Mouse (Mus musculus): Measurements from ENCODE around the gene Slc16a7. TPM values are rescaled to one million over a fixed set of nuclear protein-coding genes. Genes with fewer than 3 reads are reported as not detected.

Gene Slc16a7
- polyA plus RNA-seq, 1 experiment: 2.4 TPM

DNA sequence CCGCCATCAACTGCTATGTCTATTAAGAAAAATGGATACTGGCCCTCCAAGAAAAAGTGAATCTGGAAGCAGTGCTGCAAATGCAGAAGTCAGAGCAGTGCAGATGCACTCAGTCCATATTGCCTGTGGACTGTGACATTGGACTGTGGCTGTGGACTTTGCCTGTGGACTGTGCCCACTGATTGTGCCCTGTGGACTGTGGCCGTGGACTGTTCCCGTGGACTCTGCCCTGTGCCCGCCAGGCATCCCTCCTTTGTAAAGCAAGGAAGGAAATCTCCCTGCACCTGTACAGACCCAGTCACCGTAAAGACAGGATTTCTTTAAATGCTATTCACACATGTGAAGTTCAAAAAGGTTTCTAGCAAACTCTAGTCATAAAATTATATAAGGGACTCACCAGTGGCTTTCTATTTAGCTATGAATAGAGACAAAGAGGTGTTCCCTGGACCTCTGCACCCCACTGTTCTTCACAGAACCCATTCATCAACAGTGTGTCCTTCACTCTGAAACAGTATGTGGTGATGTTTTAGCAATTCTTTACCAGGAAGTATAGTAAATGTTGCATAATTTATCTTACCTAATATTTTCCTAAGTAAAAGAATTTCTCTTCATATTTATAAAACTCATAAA, 114.6 kb downstream of the Slc16a7 start:
- 97% methylated on average over 5 of the region's 5 CpGs for WGBS
- Histone ChIP-seq H3K27me3 (ENCODE audit: control insufficient read depth, insufficient read depth, low read length) (no peaks in the 10 kb centered on the region), H3K36me3 (ENCODE audit: control insufficient read depth, insufficient read depth, low read length) (no peaks in the 10 kb centered on the region), H3K27ac (ENCODE audit: control insufficient read depth, insufficient read depth, low read length) (no peak overlapping the region), H3K4me3 (ENCODE audit: control insufficient read depth, insufficient read depth, low read length) (no peak overlapping the region), H3K4me1 (replicated peaks; ENCODE audit: control insufficient read depth, insufficient read depth, low read length) (no peaks in the 10 kb centered on the region)
- no peak for DNase-seq
- no peak for TF ChIP-seq CTCF (IDR thresholded peaks at IDR 0.05; ENCODE audit: borderline replicate concordance, control insufficient read depth, extremely low read depth, insufficient read depth, low read length, poor library complexity)
- no peak for TF ChIP-seq POLR2A (IDR thresholded peaks at IDR 0.05; ENCODE audit: control insufficient read depth, extremely low read depth, insufficient read depth, low read length, poor library complexity)

DNA sequence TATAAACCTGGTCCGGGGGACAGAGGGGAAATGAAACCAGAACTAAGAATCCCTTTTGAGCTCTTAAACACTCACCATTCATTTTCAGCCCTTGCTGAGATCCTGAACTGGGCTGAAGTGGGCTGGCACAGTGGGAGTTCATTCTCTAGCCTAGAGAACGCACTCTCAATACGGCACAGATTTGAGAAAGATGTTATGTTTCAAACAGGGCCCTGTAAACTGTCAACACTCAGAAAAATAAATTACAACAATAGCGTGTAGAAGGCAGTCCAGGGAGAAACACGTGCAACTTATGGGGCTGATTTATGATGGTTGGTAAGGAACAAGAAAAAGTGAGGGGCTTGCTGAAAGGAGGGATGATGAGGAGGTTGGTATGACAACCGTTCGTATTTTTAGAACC, 115.5 kb downstream of the Slc16a7 start:
- H3K4me1 ChIP-seq (replicated peaks; ENCODE audit: control insufficient read depth, insufficient read depth, low read length): no peaks in the 10 kb centered on the region
- no peak overlapping the region for H3K4me3 ChIP-seq (ENCODE audit: control insufficient read depth, insufficient read depth, low read length)
- no peaks in the 10 kb centered on the region for H3K36me3 ChIP-seq (ENCODE audit: control insufficient read depth, insufficient read depth, low read length)
- no peaks in the 10 kb centered on the region for H3K27me3 ChIP-seq (ENCODE audit: control insufficient read depth, insufficient read depth, low read length)
- no peak for DNase-seq
- 88% methylated on average over 7 of the region's 7 CpGs for WGBS
- TF ChIP-seq POLR2A (IDR thresholded peaks at IDR 0.05; ENCODE audit: control insufficient read depth, extremely low read depth, insufficient read depth, low read length, poor library complexity) (no peak), CTCF (IDR thresholded peaks at IDR 0.05; ENCODE audit: borderline replicate concordance, control insufficient read depth, extremely low read depth, insufficient read depth, low read length, poor library complexity) (no peak)
- no peak overlapping the region for H3K27ac ChIP-seq (ENCODE audit: control insufficient read depth, insufficient read depth, low read length)

- 82% methylated on average over 5 of the region's 5 CpGs for WGBS
- H3K4me1 ChIP-seq (replicated peaks; ENCODE audit: control insufficient read depth, insufficient read depth, low read length): no peaks in the 10 kb centered on the region
- TF ChIP-seq CTCF (IDR thresholded peaks at IDR 0.05; ENCODE audit: borderline replicate concordance, control insufficient read depth, extremely low read depth, insufficient read depth, low read length, poor library complexity) (no peak), POLR2A (IDR thresholded peaks at IDR 0.05; ENCODE audit: control insufficient read depth, extremely low read depth, insufficient read depth, low read length, poor library complexity) (no peak)
- H3K36me3 ChIP-seq (ENCODE audit: control insufficient read depth, insufficient read depth, low read length): no peaks in the 10 kb centered on the region
- H3K4me3 ChIP-seq (ENCODE audit: control insufficient read depth, insufficient read depth, low read length): no peak overlapping the region
- no peak overlapping the region for H3K27ac ChIP-seq (ENCODE audit: control insufficient read depth, insufficient read depth, low read length)
- DNase-seq: no peak
- H3K27me3 ChIP-seq (ENCODE audit: control insufficient read depth, insufficient read depth, low read length): no peaks in the 10 kb centered on the region
These were observed 117.8 kb downstream of the Slc16a7 start for GRCm38 (mm10) chr10:125271448-125271847.

- Histone ChIP-seq H3K27ac (ENCODE audit: control insufficient read depth, insufficient read depth, low read length) (no peak overlapping the region), H3K27me3 (ENCODE audit: control insufficient read depth, insufficient read depth, low read length) (no peaks in the 10 kb centered on the region), H3K36me3 (ENCODE audit: control insufficient read depth, insufficient read depth, low read length) (no peaks in the 10 kb centered on the region), H3K4me3 (ENCODE audit: control insufficient read depth, insufficient read depth, low read length) (no peak overlapping the region), H3K4me1 (replicated peaks; ENCODE audit: control insufficient read depth, insufficient read depth, low read length) (no peaks in the 10 kb centered on the region)
- no peak for DNase-seq
- WGBS: 64% methylated on average over 5 of the region's 5 CpGs
- TF ChIP-seq POLR2A (IDR thresholded peaks at IDR 0.05; ENCODE audit: control insufficient read depth, extremely low read depth, insufficient read depth, low read length, poor library complexity) (no peak), CTCF (IDR thresholded peaks at IDR 0.05; ENCODE audit: borderline replicate concordance, control insufficient read depth, extremely low read depth, insufficient read depth, low read length, poor library complexity) (no peak)
These were observed 119.0 kb downstream of the Slc16a7 start for GRCm38 (mm10) chr10:125270266-125270665.

DNA sequence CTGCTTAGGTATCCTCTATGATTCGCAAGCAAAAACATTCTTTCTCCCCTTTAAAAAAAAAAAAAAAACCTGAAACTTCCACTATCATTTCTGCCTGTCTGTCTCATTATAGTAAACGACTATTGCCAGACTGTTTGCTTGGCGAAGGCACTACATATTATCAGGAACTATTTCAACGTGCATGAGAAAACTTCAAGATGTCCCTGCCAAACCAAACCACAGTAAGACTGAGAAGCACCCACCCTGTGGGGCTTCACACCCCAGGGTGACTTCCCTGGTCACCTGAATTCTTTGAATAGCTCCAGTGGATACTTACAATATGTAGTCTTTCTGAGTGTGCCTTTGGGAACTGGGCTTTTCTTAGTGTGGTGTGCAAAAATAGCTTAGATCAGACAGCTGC, 122.9 kb downstream of the Slc16a7 start:
- H3K4me1 ChIP-seq (replicated peaks; ENCODE audit: control insufficient read depth, insufficient read depth, low read length): no peaks in the 10 kb centered on the region
- H3K27me3 ChIP-seq (ENCODE audit: control insufficient read depth, insufficient read depth, low read length): no peaks in the 10 kb centered on the region
- no peaks in the 10 kb centered on the region for H3K36me3 ChIP-seq (ENCODE audit: control insufficient read depth, insufficient read depth, low read length)
- no peak overlapping the region for H3K27ac ChIP-seq (ENCODE audit: control insufficient read depth, insufficient read depth, low read length)
- no peak for DNase-seq
- H3K4me3 ChIP-seq (ENCODE audit: control insufficient read depth, insufficient read depth, low read length): no peak overlapping the region
- TF ChIP-seq CTCF (IDR thresholded peaks at IDR 0.05; ENCODE audit: borderline replicate concordance, control insufficient read depth, extremely low read depth, insufficient read depth, low read length, poor library complexity) (no peak), POLR2A (IDR thresholded peaks at IDR 0.05; ENCODE audit: control insufficient read depth, extremely low read depth, insufficient read depth, low read length, poor library complexity) (no peak)
- WGBS: 50% methylated on average over 4 of the region's 4 CpGs

DNA sequence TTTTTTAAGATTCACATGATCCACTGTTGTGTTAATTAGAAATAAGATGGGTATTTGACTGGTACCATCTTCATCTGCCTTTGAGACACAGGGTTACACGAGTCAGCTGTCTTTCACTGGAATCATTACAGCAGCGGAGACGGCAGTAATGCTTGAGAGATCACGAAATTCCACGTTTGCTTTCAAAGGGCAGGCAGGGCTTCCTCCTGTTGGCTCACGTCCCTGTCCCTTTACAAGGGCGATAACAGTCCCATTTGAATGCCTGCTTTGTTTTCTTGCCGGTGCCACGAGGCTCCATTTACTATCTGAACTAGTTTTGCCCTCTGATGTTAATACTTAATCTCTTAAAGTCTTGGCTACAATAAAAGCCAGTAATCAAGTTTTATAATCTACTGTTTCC, 123.4 kb downstream of the Slc16a7 start:
- 85% methylated on average over 9 of the region's 9 CpGs for WGBS
- TF ChIP-seq POLR2A (IDR thresholded peaks at IDR 0.05; ENCODE audit: control insufficient read depth, extremely low read depth, insufficient read depth, low read length, poor library complexity) (no peak), CTCF (IDR thresholded peaks at IDR 0.05; ENCODE audit: borderline replicate concordance, control insufficient read depth, extremely low read depth, insufficient read depth, low read length, poor library complexity) (no peak)
- DNase-seq: no peak
- Histone ChIP-seq H3K36me3 (ENCODE audit: control insufficient read depth, insufficient read depth, low read length) (no peaks in the 10 kb centered on the region), H3K27me3 (ENCODE audit: control insufficient read depth, insufficient read depth, low read length) (no peaks in the 10 kb centered on the region), H3K27ac (ENCODE audit: control insufficient read depth, insufficient read depth, low read length) (no peak overlapping the region), H3K4me1 (replicated peaks; ENCODE audit: control insufficient read depth, insufficient read depth, low read length) (no peaks in the 10 kb centered on the region), H3K4me3 (ENCODE audit: control insufficient read depth, insufficient read depth, low read length) (no peak overlapping the region)

DNA sequence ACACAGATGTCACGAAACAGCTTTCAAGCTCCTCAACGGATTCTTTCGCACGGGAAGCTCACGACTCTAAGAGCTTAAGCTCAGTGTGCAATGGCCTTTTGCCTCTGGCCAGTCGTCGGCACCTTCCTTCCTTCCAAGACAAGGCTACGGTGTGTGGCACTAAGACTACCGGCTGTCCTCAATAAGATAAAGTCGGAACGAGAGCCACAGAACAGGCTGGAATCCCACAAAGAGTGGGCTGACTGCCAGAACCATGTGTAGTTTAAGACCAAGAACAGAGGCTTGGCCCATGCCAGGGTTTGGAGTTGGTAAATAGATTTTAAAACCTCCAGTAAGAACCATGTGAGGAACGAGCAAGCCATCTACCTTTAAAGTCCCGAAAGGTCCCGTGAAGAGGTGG, 123.8 kb downstream of the Slc16a7 start:
- Histone ChIP-seq H3K4me3 (ENCODE audit: control insufficient read depth, insufficient read depth, low read length) (no peak overlapping the region), H3K36me3 (ENCODE audit: control insufficient read depth, insufficient read depth, low read length) (no peaks in the 10 kb centered on the region), H3K4me1 (replicated peaks; ENCODE audit: control insufficient read depth, insufficient read depth, low read length) (no peaks in the 10 kb centered on the region), H3K27me3 (ENCODE audit: control insufficient read depth, insufficient read depth, low read length) (no peaks in the 10 kb centered on the region), H3K27ac (ENCODE audit: control insufficient read depth, insufficient read depth, low read length) (no peak overlapping the region)
- 39% methylated on average over 14 of the region's 14 CpGs for WGBS
- TF ChIP-seq POLR2A (IDR thresholded peaks at IDR 0.05; ENCODE audit: control insufficient read depth, extremely low read depth, insufficient read depth, low read length, poor library complexity) (no peak), CTCF (IDR thresholded peaks at IDR 0.05; ENCODE audit: borderline replicate concordance, control insufficient read depth, extremely low read depth, insufficient read depth, low read length, poor library complexity) (no peak)
- no peak for DNase-seq

Data from thymus, adult 2 months (tissue).